Mouse (Mus musculus): ENCODE data around the gene Trpv2.
A peak's percentile ranks its signal among the peaks of the same experiment; 100 is the strongest.

Trpv2 gene

GRCm38 (mm10) chr11:62573959-62574702, at the start of gene Trpv2:
Gene Trpv2, plus strand, starts transcription at chr11:62574486.
- DNase-seq (ENCODE audit: low read depth, low spot score): no peak

- no peak for DNase-seq (ENCODE audit: low read depth, low spot score)
Observed at GRCm38 (mm10) chr11:62537089-62537488, 37.2 kb upstream of the Trpv2 start.

DNA sequence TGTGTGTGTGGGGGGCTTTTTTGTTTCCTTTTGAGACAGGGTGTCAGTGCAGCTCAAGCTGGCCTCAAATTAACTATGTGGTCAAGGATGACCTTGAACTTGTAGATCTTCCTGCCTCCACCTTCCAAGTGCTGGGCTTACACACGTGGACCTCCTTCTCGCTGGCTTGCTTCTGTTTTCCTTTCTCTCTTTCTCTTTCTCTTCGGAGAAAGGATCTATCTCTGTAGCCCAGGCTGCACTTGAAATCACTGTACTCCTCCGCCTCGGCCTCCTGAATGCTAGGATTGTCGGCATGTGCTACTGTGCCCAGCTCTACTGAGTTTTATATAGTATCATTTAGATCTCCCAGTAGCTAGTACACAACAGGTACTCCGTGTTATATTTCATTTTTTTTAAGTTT, 36.7 kb upstream of the Trpv2 start:
- no peak for DNase-seq (ENCODE audit: low read depth, low spot score)

DNA sequence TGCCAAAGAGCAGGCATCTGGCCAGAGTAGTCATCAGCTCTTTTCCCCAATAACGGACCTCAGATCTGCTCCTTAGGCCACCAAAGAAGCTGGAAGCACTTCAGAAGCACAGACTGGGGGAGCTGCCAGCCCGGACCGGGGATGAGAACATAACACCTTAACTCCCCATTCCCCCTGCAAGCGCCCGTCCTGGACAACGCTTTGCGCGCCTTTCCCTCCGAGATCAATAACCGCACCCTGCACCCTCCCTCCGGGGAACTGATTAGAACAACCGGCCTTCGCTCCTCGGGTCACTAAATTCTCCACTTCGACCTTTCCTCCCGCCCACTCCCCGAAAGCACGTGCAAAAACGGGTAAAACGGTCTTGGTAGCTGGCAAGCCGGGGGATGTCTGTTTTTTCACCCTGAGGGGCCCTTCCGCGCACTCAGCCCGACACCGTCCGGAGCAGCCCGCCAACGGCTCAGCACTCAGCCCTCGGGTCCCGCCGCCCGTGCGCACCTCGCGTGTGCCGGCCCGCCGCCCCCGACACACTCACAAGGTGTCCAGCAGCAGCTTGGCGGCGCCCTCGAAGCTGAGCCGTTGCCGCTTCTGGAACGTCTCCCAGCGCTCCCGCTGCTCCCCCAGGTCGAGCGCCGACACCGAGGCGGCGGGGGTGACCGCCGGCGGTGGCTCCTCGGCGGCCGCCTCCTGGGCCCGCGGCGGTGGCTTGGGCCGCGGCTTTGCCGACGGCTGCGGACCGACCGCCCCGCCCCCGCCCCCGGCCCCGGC, 35.8 kb upstream of the Trpv2 start:
- peak; percentile 14 for DNase-seq (ENCODE audit: low read depth, low spot score)

DNA sequence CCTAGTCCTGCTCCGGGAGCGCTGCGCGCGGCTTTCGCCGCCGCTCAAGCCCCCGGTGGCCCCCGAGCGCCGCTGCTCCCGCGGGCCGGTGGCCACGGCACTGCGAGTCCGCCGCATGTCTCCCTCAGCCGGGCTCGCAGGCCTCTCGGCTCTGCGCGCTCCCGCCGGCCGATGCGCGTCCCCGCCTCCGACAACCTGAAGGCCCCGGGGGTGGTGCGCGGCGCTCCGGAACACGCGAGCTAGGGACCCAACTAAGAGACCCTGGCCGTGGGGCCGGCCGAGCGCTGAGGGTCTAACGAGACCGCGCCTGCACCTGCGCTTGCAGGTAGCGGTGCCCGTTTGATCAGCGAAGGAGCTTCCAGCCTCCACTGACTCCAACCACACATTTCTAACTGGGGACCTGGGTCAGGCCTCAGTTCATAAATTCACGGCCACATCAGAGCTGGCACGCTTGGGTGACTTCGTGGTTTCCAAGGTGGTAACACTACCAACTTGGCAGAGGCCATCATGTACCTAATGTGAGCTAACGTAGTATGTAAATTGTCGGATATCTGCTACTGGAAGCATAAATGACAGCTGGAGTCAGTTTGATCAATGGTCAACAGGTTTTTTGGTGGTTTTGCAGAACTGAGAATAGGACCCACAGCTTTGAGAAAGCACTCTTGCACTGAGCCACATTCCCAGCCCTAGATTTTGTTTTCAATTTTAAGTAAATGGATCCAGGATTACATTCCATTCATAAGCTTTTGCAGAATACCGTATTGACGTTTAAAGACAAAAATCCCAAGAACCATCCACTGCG, 35.0 kb upstream of the Trpv2 start, which contains the start of gene Cenpv:
TSS of gene Cenpv (minus strand) at position 173 of the 802 bp plus-strand sequence.
- DNase-seq (ENCODE audit: low read depth, low spot score): no peak

- no peak for DNase-seq (ENCODE audit: low read depth, low spot score)
Observed at GRCm38 (mm10) chr11:62540167-62540566, 34.1 kb upstream of the Trpv2 start.

- DNase-seq (ENCODE audit: low read depth, low spot score): no peak
Observed at GRCm38 (mm10) chr11:62540969-62541368, 33.3 kb upstream of the Trpv2 start.

GRCm38 (mm10) chr11:62541581-62541980, 32.7 kb upstream of the Trpv2 start:
- no peak for DNase-seq (ENCODE audit: low read depth, low spot score)

DNA sequence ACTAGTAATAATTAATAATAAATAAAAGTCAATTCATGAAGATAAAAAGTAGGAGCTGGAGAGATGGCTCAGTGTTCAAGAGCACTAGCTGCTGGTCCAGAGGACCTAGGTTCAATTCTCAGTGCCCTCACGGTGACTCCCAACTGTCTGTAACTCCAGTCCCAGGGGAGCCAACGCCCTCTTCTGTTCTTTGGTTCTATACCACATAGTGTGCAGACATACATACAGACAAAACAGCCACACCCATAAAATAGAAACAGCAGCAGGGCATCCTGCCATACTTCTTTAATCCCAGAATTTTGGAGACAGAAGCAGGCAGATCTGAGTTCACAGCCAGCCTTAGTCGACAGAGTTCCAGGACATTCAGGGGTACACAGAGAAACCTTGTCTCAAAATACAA, 30.3 kb upstream of the Trpv2 start:
- DNase-seq (ENCODE audit: low read depth, low spot score): no peak

DNA sequence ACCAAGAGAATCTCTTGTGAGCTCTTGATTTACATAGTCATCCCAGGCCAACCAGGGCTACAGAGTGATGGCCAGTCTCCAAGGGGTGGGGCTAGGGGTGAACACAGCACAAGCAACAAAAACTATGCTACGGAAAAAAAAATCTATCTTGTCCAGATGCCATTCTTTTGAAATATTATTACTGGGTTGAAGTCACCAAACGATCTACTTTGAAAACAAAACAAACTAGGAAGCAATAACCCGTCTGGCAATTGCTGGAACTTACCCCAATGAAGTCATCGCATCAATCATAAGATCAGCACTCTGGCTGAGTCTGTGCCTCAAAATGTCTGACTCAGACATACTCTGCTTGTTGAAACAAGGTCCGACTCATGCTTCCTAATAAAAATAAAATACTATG, 24.5 kb upstream of the Trpv2 start:
- DNase-seq (ENCODE audit: low read depth, low spot score): peak; percentile 97

DNA sequence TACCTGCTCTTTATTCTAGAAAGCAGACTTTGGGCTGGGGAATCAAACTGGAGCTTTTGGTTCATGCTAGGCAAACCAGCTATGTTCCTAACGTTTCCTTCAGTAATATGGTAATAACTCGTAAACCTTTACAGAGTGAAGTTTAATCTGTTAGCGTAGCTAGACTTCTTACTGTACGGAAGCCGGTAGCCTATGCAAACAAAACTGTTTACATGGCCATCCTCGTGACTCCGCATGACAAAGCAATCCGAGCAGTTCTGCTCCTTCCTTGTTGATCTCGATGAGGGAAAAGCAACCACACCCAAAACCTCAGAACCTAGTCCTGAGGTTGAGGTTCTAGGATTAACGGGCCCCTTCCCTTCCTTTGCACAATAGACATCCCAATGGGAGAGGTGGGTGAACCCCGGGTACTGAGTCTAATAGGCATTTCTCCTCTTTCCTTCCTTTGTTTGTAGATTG, 24.0 kb upstream of the Trpv2 start:
- DNase-seq (ENCODE audit: low read depth, low spot score): peak; percentile 89

DNA sequence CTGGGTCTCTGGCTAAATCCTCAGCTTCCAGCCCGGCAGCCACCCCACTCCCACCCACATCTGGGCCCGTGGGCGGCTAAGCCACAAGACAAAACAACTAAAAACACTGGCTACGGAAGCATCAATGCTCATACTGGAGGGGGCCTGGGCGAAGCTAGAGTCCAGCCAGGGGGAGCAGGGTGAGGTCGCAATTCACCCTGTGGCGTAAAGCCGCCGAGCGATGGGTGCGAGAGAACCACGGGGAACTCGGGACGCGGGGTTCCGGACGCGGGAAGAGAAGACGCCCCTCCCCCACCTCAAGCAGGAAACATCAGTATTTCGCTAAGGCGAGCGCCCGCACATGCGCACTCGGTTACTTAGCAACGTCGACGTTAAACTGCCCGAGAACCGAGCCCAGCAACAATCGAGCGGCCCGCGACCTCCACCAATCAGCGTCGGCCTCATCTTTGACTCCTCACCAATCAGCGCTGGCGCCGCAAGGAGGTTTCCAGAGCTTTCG, 23.5 kb upstream of the Trpv2 start, which contains the start of gene Ubb:
TSS of gene Ubb (plus strand) at position 445 of the 499 bp plus-strand sequence.
- DNase-seq (ENCODE audit: low read depth, low spot score): peak; percentile 100

DNA sequence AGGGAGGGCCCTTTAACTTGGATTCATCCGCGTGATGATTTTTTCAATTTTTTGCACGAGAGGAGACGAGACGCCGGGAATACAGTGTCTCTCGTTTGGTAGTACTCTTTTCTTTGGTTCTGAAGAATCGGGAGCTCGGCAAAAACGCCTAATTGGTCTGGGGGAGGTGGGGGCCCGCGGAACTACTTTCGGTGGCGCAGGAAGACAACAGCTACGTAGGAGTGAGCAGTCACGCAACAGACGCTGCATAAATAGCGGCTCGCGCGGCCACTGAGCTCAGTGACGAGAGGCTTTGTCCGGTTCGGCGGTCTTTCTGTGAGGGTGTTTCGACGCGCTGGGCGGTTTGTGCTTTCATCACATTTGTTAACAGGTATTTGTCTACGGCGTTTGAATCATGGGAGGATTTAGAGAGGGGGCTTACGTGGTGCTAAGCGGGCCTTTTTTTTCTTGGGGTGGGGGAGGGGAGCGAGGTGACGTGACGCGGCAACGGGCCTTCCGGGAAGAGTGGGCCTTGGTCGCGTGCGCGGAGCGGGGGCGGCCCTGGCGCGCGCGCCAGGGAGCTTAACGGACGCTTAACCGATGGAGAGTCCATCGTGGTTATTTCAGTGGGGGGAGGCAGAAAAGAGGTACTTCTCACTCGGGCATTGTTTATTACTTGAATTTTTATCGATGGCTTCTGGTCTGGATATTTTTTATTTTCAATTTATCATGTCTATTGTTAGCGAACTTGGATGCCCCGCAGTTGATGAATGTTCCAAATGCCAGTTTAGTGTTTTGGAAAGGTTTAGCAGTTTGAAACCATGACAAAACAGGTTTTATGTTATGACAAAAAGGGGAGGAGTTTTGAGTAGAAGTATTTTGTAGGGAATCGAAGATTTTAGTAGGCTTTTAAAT, 22.8 kb upstream of the Trpv2 start:
- peak; percentile 84 for DNase-seq (ENCODE audit: low read depth, low spot score)

DNA sequence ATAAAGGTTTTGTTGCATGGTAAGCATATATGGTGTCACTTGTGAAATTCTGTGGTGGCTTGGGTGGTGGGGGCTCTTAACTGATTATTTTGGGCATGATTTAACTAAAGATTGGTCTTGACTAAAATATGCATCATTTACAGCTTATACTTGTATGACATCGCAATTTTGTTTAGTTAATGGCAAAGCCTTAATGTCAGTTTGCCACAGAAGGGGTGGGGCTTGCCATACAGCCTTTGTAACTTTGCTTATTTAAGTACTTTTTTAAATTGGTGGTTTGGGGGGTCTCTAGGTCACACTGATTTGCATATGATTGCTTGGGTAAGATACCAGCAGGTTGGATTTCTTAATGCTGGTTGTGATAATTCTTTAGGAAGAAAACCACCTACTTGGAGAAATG, 21.1 kb upstream of the Trpv2 start:
- no peak for DNase-seq (ENCODE audit: low read depth, low spot score)

DNA sequence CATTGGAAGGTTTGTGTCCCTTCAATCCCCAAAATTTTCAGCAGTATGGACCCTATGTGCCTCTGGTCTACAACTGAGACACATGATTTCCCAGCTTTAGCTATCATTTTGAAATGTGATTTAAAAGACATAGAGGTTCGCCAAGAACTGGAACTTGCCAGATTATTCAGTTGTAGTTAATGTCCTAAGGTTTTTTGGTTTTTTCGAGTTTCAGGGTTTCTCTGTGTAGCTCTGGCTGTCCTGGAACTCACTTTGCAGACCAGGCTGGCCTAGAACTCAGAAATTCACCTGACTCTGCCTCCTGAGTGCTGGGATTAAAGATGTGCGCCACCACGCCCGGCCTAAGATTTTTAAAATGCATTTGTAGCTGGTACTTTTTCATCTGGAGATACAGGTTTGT, 20.7 kb upstream of the Trpv2 start:
- DNase-seq (ENCODE audit: low read depth, low spot score): no peak

- peak; percentile 29 for DNase-seq (ENCODE audit: low read depth, low spot score)
Observed at GRCm38 (mm10) chr11:62554163-62554855, 20.0 kb upstream of the Trpv2 start.

- DNase-seq (ENCODE audit: low read depth, low spot score): peak; percentile 45
Observed at GRCm38 (mm10) chr11:62554934-62555517, 19.3 kb upstream of the Trpv2 start.

- DNase-seq (ENCODE audit: low read depth, low spot score): peak; percentile 25
Observed at GRCm38 (mm10) chr11:62555896-62556412, 18.3 kb upstream of the Trpv2 start.

- no peak for DNase-seq (ENCODE audit: low read depth, low spot score)
Observed at GRCm38 (mm10) chr11:62557205-62557604, 17.1 kb upstream of the Trpv2 start.
